Mouse (Mus musculus): ENCODE results near the gene Vmn1r128. TPM values are rescaled to one million over a fixed set of nuclear protein-coding genes. Genes with fewer than 3 reads are reported as not detected.

Gene Vmn1r128
- not detected in 2 replicates for polyA plus RNA-seq (2012)

GRCm38 (mm10) chr7:21349073-21349472 lies at the start of gene Vmn1r128:
Gene Vmn1r128, plus strand, starts transcription at chr7:21349373.

DNA sequence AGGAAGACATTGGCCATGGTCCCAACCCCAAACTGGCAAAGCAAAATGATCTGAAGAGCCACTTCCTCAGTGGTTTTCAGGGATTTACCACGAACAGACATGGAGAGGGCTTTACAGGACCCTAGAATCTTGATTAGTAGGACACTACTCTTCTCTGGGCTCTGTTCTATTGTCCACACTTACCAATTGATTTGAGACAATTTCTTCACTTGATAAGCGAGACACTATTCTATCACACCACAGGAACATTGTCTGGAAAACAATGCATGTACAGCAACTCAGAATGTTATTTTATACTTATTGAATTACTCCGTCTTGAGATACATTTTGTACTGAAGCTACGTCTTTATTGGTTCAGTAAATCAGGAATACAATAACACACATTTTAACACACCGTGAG lies 47.8 kb upstream of the Vmn1r128 start, which contains the start of gene Vmn1r126:
Vmn1r126 (minus strand) TSS at position 101 of the 400 bp plus-strand sequence.

DNA sequence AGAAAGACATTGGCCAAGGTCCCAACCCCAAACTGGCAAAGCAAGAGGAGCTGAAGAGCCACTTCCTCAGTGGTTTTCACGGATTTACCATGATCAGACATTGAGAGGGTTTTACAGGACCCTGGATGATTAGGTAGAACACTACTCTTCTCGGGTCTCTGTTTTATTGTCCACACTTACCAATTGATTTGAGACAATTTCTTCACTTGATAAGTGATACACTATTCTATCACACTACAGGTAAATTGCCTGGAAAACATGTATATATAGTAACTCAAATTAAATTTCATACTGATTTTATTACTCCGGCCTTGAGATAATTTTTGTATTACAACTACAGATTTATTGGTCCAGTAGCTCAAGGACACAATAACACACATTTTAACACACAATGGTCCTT lies 29.4 kb upstream of the Vmn1r128 start, which contains the start of gene Vmn1r127:
Vmn1r127 (minus strand) TSS at position 101 of the 400 bp plus-strand sequence.

DNA sequence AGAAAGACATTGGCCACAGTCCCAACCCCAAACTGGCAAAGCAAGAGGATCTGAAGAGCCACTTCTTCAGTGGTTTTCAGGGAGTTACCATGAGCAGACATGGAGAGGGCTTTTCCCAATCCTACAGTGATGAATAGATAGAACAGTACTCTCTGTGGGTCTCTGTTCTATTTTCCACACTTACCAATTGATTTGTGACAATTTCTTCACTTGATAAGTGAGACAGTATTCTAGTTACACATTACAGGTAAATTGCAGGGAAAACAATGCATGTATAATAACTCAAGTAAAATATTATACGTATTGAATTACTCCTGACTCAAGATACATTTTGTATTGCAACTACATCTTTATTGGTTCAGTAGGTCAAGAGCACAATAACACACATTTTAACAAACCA lies 12.0 kb downstream of the Vmn1r128 start, which contains the start of gene Vmn1r129:
Vmn1r129 (minus strand) TSS at position 101 of the 400 bp plus-strand sequence.

Other genes starting within 250 kb of the Vmn1r128 start
- gene Vmn1r122, start 215.2 kb upstream of the Vmn1r128 start, polyA plus RNA-seq (2012), result not detected in 2 replicates
- gene Vmn1r123, start 187.2 kb upstream of the Vmn1r128 start, polyA plus RNA-seq (2012), result not detected in 2 replicates
- gene Gm5157, start 158.9 kb upstream of the Vmn1r128 start, polyA plus RNA-seq (2012), result not detected in 2 replicates
- not detected in 2 replicates for gene Vmn1r124, start 88.8 kb upstream of the Vmn1r128 start, polyA plus RNA-seq (2012)
- not detected in 2 replicates for gene Vmn1r125, start 77.2 kb upstream of the Vmn1r128 start, polyA plus RNA-seq (2012)
- not detected in 2 replicates for gene Vmn1r126, start 47.9 kb upstream of the Vmn1r128 start, polyA plus RNA-seq (2012)
- not detected in 2 replicates for gene Vmn1r127, start 29.5 kb upstream of the Vmn1r128 start, polyA plus RNA-seq (2012)
- not detected in 2 replicates for gene Vmn1r129, start 11.9 kb downstream of the Vmn1r128 start, polyA plus RNA-seq (2012)
- gene Gm6882, start 83.4 kb downstream of the Vmn1r128 start, polyA plus RNA-seq (2012), result not detected in 2 replicates
- not detected in 2 replicates for gene Vmn1r130, start 162.4 kb downstream of the Vmn1r128 start, polyA plus RNA-seq (2012)
- not detected in 2 replicates for gene Vmn1r131, start 196.7 kb downstream of the Vmn1r128 start, polyA plus RNA-seq (2012)

All from megakaryocyte-erythroid progenitor cell, adult 5 weeks (primary cell).